13 mouse cellular contexts compared by ENCODE assay signal in genomic region chr6:122855955-122856354, GRCm38 (mm10). TPM values are rescaled to one million over a fixed set of nuclear protein-coding genes. Genes with fewer than 3 reads are reported as not detected.
DNase-seq lines count a peak whose midpoint lies in the region; ATAC-seq and TF ChIP-seq lines count a peak whose summit lies in the region.
"Had no signal": no experiment of that assay in that cellular context is flagged by ENCODE, and none has a peak within 500 bp of the region (broad histone marks: within the 10 kb centered on the region; RNA-seq: fewer than 3 reads in every experiment).

C3ar1 (minus strand) TSS chr6:122856161.

- H3K27ac ChIP-seq in heart, embryonic 11.5 days (ENCODE audit: low read depth, low read length), result 0 out of 2 replicates have a peak within 1 kb of the TSS, but pooled peaks have one; percentile 15
- no peak within 1 kb of the TSS for H3K27ac ChIP-seq in forebrain, postnatal 0 days (ENCODE audit: low read depth, low read length)
- H3K27ac ChIP-seq: embryonic facial prominence, embryonic 10.5 days; limb, embryonic 15.5 days had no signal

- no peaks in the 10 kb centered on the region for H3K36me3 ChIP-seq in heart, embryonic 11.5 days (ENCODE audit: control insufficient read depth, insufficient read depth, low read length)
- H3K36me3 ChIP-seq in forebrain, postnatal 0 days (ENCODE audit: insufficient read depth), result no peaks in the 10 kb centered on the region
- H3K36me3 ChIP-seq: embryonic facial prominence, embryonic 10.5 days; limb, embryonic 15.5 days had no signal

- peak within 1 kb of the TSS; percentile 11 for H3K4me2 ChIP-seq in heart, embryonic 11.5 days
- H3K4me2 ChIP-seq in forebrain, postnatal 0 days (ENCODE audit: low read depth), result no peak within 1 kb of the TSS
- H3K4me2 ChIP-seq: limb, embryonic 15.5 days had no signal

- ATAC-seq in heart, embryonic 11.5 days (replicated peaks; ENCODE audit: insufficient number of reproducible peaks, low FRiP score, low TSS enrichment), result peak; percentile 71
- ATAC-seq in megakaryocyte, adult 5-6 weeks (ENCODE audit: poor library complexity, severe bottlenecking), result peak; percentile 79
- ATAC-seq in forebrain, postnatal 0 days, result no peak
- ATAC-seq in monocyte, adult 5-6 weeks (replicated peaks; ENCODE audit: insufficient number of reproducible peaks, low FRiP score, low TSS enrichment, poor library complexity, severe bottlenecking), result no peak; the same call in 1 of the 2 replicates
- ATAC-seq: forebrain, embryonic 14.5 days had no signal

- H3K4me3 ChIP-seq in heart, embryonic 11.5 days (ENCODE audit: low read depth, low read length), result no peak within 1 kb of the TSS
- no peak within 1 kb of the TSS for H3K4me3 ChIP-seq in forebrain, postnatal 0 days (ENCODE audit: low read depth, low read length)
- H3K4me3 ChIP-seq: embryonic facial prominence, embryonic 10.5 days; limb, embryonic 15.5 days had no signal

- intact Hi-C loops in heart, postnatal 25 days (cut with DNase I), result no loop called here

- no peak for TF ChIP-seq CTCF in forebrain, postnatal 0 days (IDR thresholded peaks at IDR 0.05; ENCODE audit: low read depth)

- H3K9ac ChIP-seq in heart, embryonic 11.5 days (ENCODE audit: low read depth, low read length), result no peak within 1 kb of the TSS
- no peak within 1 kb of the TSS for H3K9ac ChIP-seq in forebrain, postnatal 0 days
- H3K9ac ChIP-seq: limb, embryonic 15.5 days had no signal

- peaks cover 7% of the 10 kb centered on the region; the same call in 1 of the 2 replicates for H3K4me1 ChIP-seq in heart, embryonic 11.5 days (ENCODE audit: control insufficient read depth, insufficient read depth, low read length)
- no peaks in the 10 kb centered on the region for H3K4me1 ChIP-seq in forebrain, postnatal 0 days (ENCODE audit: insufficient read depth)
- H3K4me1 ChIP-seq: embryonic facial prominence, embryonic 10.5 days; limb, embryonic 15.5 days had no signal

- DNase-seq in heart, adult 11 months, result peak; percentile 96
- DNase-seq in heart, postnatal 25 days (ENCODE audit: low spot score), result no peak
- DNase-seq in adrenal gland, adult 2 months, result peak; percentile 61
- no peak for DNase-seq in forebrain, postnatal 0 days
- no peak for DNase-seq in spleen, postnatal 10 days (ENCODE audit: low spot score in 2 of 2)
- DNase-seq: B cell, adult 2 months; kidney, adult 2 months had no signal

- WGBS in heart, embryonic 11.5 days (ENCODE audit: insufficient replicate concordance), result 22% methylated on average over 7 of the region's 7 CpGs
- WGBS in forebrain, postnatal 0 days, result 87% methylated on average over 7 of the region's 7 CpGs

- no peaks in the 10 kb centered on the region for H3K27me3 ChIP-seq in heart, embryonic 11.5 days (ENCODE audit: control insufficient read depth, insufficient read depth, low read length)
- no peaks in the 10 kb centered on the region for H3K27me3 ChIP-seq in forebrain, postnatal 0 days (ENCODE audit: insufficient read depth, low read length)
- H3K27me3 ChIP-seq: limb, embryonic 15.5 days had no signal

- no peaks in the 10 kb centered on the region for H3K9me3 ChIP-seq in heart, embryonic 11.5 days (replicated peaks; ENCODE audit: control insufficient read depth, low read length)
- no peaks in the 10 kb centered on the region for H3K9me3 ChIP-seq in forebrain, postnatal 0 days (ENCODE audit: low read length)
- H3K9me3 ChIP-seq: embryonic facial prominence, embryonic 10.5 days; limb, embryonic 15.5 days had no signal

RNA-seq across cellular contexts. Expression of gene C3ar1, which starts in this region (rescaled TPM):
- 1 to 10 TPM; 2.9 to 3.3 TPM for total RNA-seq in heart, postnatal 25 days (2021)
- total RNA-seq in adrenal gland, adult 2 months (2021), result 1 to 10 TPM; 2.6 to 6.7 TPM
- polyA plus RNA-seq in adrenal gland, adult 2 months (2012; rRNA removed), result 2.7 and 3.0 TPM in 2 replicates
- 1.4 and 1.5 TPM in 2 replicates for polyA plus RNA-seq in heart, embryonic 11.5 days (2014; fragmentation: Nextera tagmentation; extraction: Ambion mirVana)
- total RNA-seq in megakaryocyte, adult 5-6 weeks (2015), result 4.4 and 5.3 TPM in 2 replicates
- total RNA-seq in megakaryocyte, adult 5-6 weeks (2017), result 4.7 and 5.0 TPM in 2 replicates
- total RNA-seq in forebrain, postnatal 0 days (2014; rRNA removed), result 1.5 and 2.3 TPM in 2 replicates
- 1.7 and 1.8 TPM in 2 replicates for polyA plus RNA-seq in forebrain, postnatal 0 days (2015; fragmentation: Nextera tagmentation; extraction: Ambion mirVana)
- total RNA-seq in monocyte, adult 5-6 weeks (2017), result 1.8 to 13.4 TPM (median 9.7 TPM) in 3 replicates

Comparison
In these comparisons a context has a peak if more than half of its experiments do, and no peak if none do; other contexts are left out.
1. DNase-seq: peak in heart, adult 11 months (single experiment) and adrenal gland, adult 2 months (single experiment); none in heart, postnatal 25 days (single experiment), forebrain, postnatal 0 days (single experiment) and spleen, postnatal 10 days (0 of 2).
2. ATAC-seq: peak in heart, embryonic 11.5 days (single experiment) and megakaryocyte, adult 5-6 weeks (single experiment); none in forebrain, postnatal 0 days (single experiment) and monocyte, adult 5-6 weeks (single experiment).